Mouse (Mus musculus) heart, embryonic 10.5 days (tissue): ENCODE results near the gene Qtrt1. TPM values are rescaled to one million over a fixed set of nuclear protein-coding genes. Genes with fewer than 3 reads are reported as not detected.

Experiments
- DNase-seq: peaks from one replicate; pipeline ENCODE4 v3.0.0-alpha.2; 2017; ENCODE audit warnings: low spot score
- H3K27ac ChIP-seq: fragments of 300-500 bp; sonication (generic); 2 replicates; pipeline ENCODE4 v1.5.1; 2016; ENCODE audit warnings: mild to moderate bottlenecking
- H3K27me3 ChIP-seq: fragments of 300-500 bp; sonication (generic); 2 replicates; pipeline ENCODE4 v1.6.1; 2016; ENCODE audit warnings: mild to moderate bottlenecking; ENCODE audit not compliant: poor library complexity, insufficient read depth, severe bottlenecking
- H3K36me3 ChIP-seq: fragments of 300-500 bp; sonication (generic); 2 replicates; pipeline ENCODE4 v1.6.1; 2016; ENCODE audit warnings: mild to moderate bottlenecking, moderate library complexity
- H3K4me1 ChIP-seq: fragments of 300-500 bp; sonication (generic); 2 replicates; pipeline ENCODE4 v1.6.1; 2016; ENCODE audit warnings: mild to moderate bottlenecking
- H3K4me3 ChIP-seq: fragments of 300-500 bp; sonication (generic); 2 replicates; pipeline ENCODE4 v1.5.1; 2016; ENCODE audit warnings: mild to moderate bottlenecking, moderate library complexity
- H3K9me3 ChIP-seq: fragments of 300-500 bp; sonication (generic); 2 replicates; pipeline ENCODE4 v1.6.1; 2016; ENCODE audit warnings: mild to moderate bottlenecking, moderate library complexity
- WGBS: fragments of 180-500 bp; shearing (Covaris S2); methylation state at CpG from one replicate; pipeline ENCODE4 v1.1.7; 2016; 5-methylcytosine and 5-hydroxymethylcytosine counted together
- polyA plus RNA-seq: library from polyadenylated mRNA; unstranded; fragments of >200 nt; fragmentation: Nextera tagmentation; extraction: Ambion mirVana; gene quantifications from 2 replicates; pipeline ENCODE4 v1.2.1, GENCODE M21; 2016

Qtrt1 gene
- polyA plus RNA-seq, 1 experiment from 2014 or later = 51.3 TPM

DNA sequence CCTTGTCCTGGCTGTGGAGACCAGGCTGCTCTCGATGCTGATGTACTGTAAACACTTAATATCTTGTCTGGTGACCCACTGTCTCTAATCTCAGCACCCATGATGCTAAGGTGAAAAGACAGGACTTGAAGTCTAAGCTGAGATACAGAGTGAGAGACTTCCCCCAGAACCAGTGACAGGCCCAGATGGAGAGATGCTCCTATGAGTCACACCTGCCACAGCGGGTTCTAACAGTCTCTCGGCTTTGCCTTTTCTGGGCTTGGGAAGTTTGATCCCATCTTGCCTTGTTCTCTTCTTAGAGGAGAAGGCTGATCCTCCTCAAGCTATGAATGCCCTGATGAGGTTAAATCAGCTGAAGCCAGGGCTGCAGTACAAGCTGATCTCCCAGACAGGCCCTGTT lies 14.5 kb upstream of the Qtrt1 start:
- H3K36me3 ChIP-seq = peaks cover 98% of the 10 kb centered on the region
- no peak overlapping the region for H3K27ac ChIP-seq
- no peaks in the 10 kb centered on the region for H3K9me3 ChIP-seq
- no peaks in the 10 kb centered on the region for H3K27me3 ChIP-seq
- 87% methylated on average over 3 of the region's 3 CpGs for WGBS
- DNase-seq = no peak
- 0 out of 2 replicates have a peak, but pooled peaks cover under 1% of the 10 kb centered on the region for H3K4me1 ChIP-seq
- no peak overlapping the region for H3K4me3 ChIP-seq

DNA sequence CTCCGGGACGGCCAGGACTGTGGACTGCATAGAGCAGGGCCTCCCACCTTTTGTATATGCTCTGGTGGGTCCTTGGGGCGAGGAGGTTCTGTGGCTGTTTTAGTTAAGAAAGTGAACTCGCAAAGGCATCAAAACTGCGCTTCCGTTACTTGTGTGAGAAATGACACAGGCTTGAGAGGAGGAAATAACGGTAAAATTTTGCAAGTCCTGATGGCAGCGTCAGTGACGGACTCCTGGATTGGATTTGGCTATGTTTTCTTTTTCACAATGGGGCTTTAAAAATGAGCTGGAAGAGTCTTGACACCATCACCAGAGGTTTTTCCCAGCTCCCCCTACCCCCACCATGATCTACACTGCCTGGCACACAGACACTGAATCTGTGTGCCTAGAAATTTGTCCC lies 10.6 kb upstream of the Qtrt1 start:
- Histone ChIP-seq H3K36me3 (peaks cover 98% of the 10 kb centered on the region), H3K9me3 (no peaks in the 10 kb centered on the region), H3K27me3 (no peaks in the 10 kb centered on the region), H3K4me1 (peaks cover 10% of the 10 kb centered on the region), H3K4me3 (no peak overlapping the region), H3K27ac (no peak overlapping the region)
- 96% methylated on average over 9 of the region's 9 CpGs for WGBS
- DNase-seq = no peak

DNA sequence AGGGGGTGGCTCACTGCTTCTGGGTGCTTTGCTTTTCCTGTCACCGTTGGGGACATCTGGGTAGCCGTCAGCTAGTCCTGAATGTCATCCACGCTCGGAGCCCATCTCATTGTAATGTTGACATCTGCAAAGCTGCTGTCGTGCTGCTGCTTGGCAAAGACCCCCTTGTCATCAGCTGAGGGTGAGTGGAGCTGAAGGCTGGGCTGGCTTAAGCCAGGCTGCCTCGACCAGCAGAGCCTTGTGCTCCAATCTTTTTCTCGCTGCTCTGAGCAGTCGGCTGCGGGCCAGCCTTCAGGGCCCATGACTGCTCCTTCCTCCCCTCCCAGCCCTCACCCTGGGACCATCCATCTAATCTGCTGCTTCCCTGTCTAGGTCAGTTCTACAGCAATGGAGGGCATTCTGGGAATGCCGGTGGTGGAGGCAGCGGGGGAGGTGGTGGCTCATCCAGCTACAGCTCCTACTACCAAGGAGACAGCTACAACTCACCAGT lies 8.8 kb upstream of the Qtrt1 start:
- Histone ChIP-seq H3K4me1 (peaks cover 10% of the 10 kb centered on the region), H3K4me3 (no peak overlapping the region), H3K36me3 (peaks cover 94% of the 10 kb centered on the region), H3K27me3 (no peaks in the 10 kb centered on the region), H3K27ac (no peak overlapping the region), H3K9me3 (no peaks in the 10 kb centered on the region)
- WGBS = 68% methylated on average over 11 of the region's 11 CpGs
- no peak for DNase-seq

DNA sequence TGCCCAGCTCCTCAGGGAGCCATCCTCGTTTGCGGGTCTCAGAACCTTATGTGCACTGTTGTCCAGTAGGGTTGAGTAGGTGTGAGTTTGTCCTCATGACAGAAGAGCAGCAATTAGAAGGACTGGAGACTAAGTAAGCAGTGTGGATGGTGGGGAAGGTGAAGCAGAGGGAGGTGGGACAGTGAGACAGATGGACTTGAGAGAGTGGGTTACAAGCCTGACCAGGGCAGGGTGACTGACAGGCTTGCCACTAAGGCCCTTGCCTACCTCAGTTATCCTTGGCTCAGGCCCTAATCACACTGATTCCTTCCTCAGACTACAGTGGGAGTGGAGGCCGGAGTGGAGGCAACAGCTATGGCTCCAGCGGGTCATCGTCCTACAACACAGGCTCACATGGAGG lies 7.9 kb upstream of the Qtrt1 start:
- no peak for DNase-seq
- Histone ChIP-seq H3K4me3 (no peak overlapping the region), H3K27me3 (no peaks in the 10 kb centered on the region), H3K9me3 (no peaks in the 10 kb centered on the region), H3K27ac (no peak overlapping the region), H3K36me3 (peaks cover 86% of the 10 kb centered on the region), H3K4me1 (peaks cover 10% of the 10 kb centered on the region)
- WGBS = 95% methylated on average over 5 of the region's 5 CpGs

DNA sequence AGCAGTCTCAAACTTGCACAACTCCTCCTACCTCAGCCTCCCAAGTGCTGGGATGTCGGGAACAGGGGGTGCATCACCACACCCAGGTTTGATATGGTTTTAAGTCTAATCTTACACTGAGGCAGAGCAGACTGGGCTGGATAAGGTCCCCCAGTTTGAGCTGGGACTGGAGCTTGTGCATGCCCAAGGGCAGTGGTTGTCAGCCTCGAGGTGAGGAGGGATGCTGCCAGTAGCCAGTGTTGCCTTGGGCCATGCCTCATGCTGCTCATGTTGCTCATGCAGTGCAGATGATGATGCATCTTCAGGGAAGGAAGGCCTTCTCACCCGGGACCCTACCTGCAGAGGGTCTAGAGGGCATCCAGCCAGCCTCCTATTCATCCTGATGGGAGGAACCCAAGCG lies 6.1 kb upstream of the Qtrt1 start:
- 59% methylated on average over 4 of the region's 4 CpGs for WGBS
- peaks cover 10% of the 10 kb centered on the region for H3K4me1 ChIP-seq

DNA sequence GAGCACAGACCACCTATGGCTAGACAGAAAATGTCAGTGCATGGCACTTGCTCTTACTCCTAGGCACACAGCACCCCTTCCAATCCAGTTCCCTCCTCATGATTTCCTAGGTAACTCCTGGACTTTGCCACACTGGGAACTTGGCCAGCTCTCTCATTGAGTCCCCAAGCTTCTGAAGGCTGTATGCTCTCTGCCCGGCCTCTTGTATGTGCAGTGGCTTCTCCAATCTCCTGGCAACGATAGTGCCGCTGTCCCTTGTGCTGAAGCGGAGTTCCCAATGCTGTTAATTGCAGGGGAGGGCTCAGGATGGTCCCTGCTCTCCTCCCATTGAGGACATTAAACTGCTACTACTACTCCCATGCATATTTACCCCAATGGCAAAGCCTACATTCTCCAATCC lies 3.7 kb upstream of the Qtrt1 start:
- H3K9me3 ChIP-seq = no peaks in the 10 kb centered on the region
- no peak overlapping the region for H3K4me3 ChIP-seq
- no peak for DNase-seq
- peaks cover 45% of the 10 kb centered on the region for H3K36me3 ChIP-seq
- 18% methylated on average over 4 of the region's 4 CpGs for WGBS
- H3K27me3 ChIP-seq = no peaks in the 10 kb centered on the region
- no peak overlapping the region for H3K27ac ChIP-seq
- H3K4me1 ChIP-seq = peaks cover 13% of the 10 kb centered on the region

More for the DNA sequence above, 6.1 kb upstream of the Qtrt1 start:
- Histone ChIP-seq H3K4me3 (no peak overlapping the region), H3K27ac (no peak overlapping the region), H3K27me3 (no peaks in the 10 kb centered on the region), H3K36me3 (peaks cover 68% of the 10 kb centered on the region), H3K9me3 (no peaks in the 10 kb centered on the region)
- no peak for DNase-seq

DNA sequence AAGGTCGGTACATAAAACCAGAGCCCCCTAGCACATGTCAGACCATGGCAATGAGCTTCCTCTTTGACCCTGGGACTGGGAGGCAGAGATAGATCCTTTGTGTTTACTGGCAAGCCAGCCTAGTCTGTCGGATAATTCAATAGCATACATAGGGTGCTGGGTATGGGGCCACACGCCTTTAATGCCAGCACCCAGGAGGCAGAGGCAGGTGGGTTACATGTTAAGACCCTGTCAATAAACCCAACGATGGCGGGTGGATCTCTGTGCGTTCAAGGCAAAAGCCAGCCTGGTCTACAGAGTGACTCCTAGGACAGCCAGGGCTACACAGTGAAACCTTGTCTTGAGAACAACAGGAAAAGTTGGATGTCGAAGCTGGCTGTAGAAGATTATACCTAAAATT lies 3.0 kb upstream of the Qtrt1 start:
- WGBS = 72% methylated on average over 7 of the region's 7 CpGs
- no peaks in the 10 kb centered on the region for H3K9me3 ChIP-seq
- H3K4me3 ChIP-seq = no peak overlapping the region
- H3K36me3 ChIP-seq = peaks cover 38% of the 10 kb centered on the region
- no peak for DNase-seq
- H3K27me3 ChIP-seq = no peaks in the 10 kb centered on the region
- peaks cover 11% of the 10 kb centered on the region for H3K4me1 ChIP-seq
- no peak overlapping the region for H3K27ac ChIP-seq

DNA sequence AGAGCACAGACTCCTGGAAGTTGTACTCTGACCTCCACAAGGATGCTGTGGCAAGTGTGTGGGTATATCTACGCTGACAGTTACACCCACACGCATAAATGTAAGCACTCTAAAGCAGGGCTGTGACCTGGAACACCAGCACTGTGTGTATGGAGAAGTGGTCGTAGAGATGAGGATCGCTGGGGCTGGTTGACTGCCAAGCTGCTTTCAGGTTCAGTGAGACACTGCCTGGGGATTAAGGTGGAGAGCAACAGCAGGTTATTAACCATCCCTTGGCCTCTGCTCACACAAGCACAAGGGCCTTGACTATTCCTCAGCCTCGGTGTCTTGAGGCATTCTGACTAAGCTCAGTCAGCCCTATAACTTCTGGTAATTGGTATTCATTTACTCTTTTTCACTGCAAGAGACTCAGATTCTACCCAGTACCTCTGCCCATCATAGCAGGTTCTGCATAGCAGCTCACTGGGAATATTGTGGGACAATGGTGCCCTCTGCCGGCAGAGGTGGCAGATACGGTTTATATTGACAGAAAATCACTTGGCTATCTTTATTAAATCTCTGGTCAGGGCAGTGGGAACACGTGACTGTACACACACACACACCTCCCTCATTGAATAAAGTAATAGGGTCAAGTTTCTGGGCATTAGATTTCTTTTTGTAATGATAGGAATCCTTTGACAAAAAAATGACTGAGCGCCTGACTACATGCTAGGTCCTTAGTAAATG lies 1.9 kb upstream of the Qtrt1 start:
- H3K9me3 ChIP-seq = no peaks in the 10 kb centered on the region
- no peak overlapping the region for H3K4me3 ChIP-seq
- peaks cover 11% of the 10 kb centered on the region for H3K4me1 ChIP-seq
- peaks cover 34% of the 10 kb centered on the region for H3K36me3 ChIP-seq
- H3K27me3 ChIP-seq = no peaks in the 10 kb centered on the region
- 36% methylated on average over 9 of the region's 9 CpGs for WGBS
- DNase-seq = peak; percentile 88
- no peak overlapping the region for H3K27ac ChIP-seq

DNA sequence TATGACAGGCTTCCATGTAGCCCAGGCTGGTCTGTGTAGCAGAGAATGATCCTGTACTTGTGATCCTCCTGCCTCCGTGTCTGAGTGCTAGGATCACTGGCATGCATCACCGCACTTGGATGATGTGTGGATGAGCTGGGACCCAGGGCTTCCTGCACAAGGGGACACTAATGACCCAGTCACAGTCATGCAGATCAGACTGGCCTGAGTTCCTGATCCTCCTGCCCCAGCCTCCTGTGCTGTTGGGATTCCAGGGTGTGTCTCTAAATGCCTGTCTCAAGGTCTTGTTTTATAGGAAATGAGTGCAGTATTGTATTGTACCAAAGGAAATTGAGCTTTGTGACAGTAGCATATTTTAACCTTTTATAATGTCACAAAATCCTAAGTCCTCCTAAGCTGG lies 6.2 kb downstream of the Qtrt1 start:
- no peaks in the 10 kb centered on the region for H3K4me1 ChIP-seq
- H3K9me3 ChIP-seq = no peaks in the 10 kb centered on the region
- H3K36me3 ChIP-seq = peaks cover 73% of the 10 kb centered on the region
- H3K27me3 ChIP-seq = no peaks in the 10 kb centered on the region
- no peak overlapping the region for H3K4me3 ChIP-seq
- 98% methylated on average over 2 of the region's 2 CpGs for WGBS
- DNase-seq = no peak
- no peak overlapping the region for H3K27ac ChIP-seq

DNA sequence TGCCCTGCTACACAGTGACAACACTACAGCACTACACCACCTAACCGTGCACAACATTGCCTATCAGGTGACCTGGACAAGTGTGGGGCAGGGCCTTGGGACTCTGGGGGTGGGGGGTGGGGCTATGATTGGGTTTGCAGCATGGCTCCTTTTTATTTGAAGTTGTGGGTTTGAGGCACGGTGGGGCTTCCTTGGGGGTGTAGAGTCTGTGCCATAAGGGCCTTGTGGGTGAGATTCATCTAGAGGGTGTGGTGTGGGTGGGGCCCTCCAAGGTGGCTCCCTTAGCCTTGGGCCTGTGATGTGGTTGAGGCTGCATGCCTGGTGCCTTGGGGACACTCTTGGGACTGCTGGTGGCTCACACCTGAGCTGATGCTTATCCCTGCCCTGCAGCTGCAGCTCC lies 8.0 kb downstream of the Qtrt1 start:
- Histone ChIP-seq H3K36me3 (peaks cover 66% of the 10 kb centered on the region), H3K4me1 (peaks cover 3% of the 10 kb centered on the region; the same call in 1 of the 2 replicates)
- WGBS = 78% methylated on average over 2 of the region's 2 CpGs

DNA sequence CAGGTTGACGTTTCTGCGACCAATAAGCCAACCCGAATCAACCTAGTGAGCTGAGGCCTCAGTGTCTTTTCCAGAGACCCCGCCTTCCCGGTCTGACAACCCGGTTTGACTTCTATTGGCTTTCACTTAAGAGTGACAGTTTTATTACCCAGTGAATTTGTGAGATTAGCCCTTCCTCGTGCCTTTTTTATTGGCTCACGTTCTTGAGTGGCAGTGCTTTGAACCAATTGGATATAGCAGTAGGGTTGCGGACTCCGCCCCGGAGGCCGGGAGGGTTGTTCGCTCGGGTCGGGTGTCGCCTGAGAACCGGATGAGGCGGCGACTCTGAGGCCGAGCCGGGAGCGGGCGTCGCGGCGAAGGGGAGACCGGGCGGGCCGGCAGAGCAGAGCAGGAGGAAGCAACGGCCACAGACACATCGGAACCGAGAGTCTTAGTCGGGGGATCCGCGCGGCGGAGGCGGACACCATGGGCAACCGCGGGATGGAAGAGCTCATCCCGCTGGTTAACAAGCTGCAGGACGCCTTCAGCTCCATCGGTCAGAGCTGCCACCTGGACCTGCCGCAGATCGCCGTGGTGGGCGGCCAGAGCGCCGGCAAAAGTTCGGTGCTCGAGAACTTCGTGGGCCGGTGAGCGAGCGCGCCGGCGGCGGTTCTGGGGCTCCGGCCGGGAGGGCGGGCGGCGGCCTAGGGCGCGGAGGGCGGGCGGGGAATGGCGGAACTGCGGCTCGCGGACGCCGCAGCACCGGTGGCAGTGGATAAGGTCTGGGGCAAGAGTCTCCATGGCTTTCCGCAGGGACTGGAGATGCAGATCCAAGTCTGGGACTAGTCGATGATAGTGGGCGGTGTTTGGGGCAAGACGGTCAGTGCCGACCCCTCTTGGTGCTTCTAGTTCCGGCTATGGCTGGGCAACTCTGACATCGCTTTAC lies 13.3 kb downstream of the Qtrt1 start, which contains the start of gene Dnm2:
Dnm2 (plus strand) TSS at position 278 of the 925 bp plus-strand sequence.
- Histone ChIP-seq H3K27me3 (no peaks in the 10 kb centered on the region), H3K36me3 (peaks cover 25% of the 10 kb centered on the region), H3K27ac (peak within 1 kb of the TSS; percentile 85), H3K9me3 (no peaks in the 10 kb centered on the region), H3K4me3 (peak within 1 kb of the TSS; percentile 77), H3K4me1 (peaks cover 28% of the 10 kb centered on the region)
- WGBS = under 1% methylated on average over 82 of the region's 82 CpGs
- peak; percentile 98 for DNase-seq

More for the DNA sequence above, 8.0 kb downstream of the Qtrt1 start:
- Histone ChIP-seq H3K4me3 (no peak overlapping the region), H3K27ac (no peak overlapping the region), H3K9me3 (no peaks in the 10 kb centered on the region), H3K27me3 (no peaks in the 10 kb centered on the region)
- no peak for DNase-seq

DNA sequence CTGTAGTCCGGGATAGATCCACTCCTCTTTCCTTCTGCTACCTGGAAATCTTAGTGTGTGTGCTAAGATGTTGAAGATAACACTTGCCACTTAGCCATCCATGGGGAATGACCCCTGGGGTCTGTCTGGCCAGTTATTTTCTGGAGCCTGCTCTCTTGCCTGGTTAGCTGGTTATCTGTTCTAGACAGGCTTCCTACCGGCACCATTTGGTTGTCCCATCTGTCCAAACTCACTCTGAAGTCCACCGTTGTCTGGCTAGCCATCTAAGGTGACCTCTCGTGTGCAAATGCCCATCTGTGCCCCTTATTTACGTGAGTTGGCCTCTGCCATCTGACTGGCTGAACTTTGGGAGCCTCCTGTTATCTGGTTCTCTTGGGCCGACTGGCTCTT lies 13.9 kb downstream of the Qtrt1 start:
- peak overlapping the region; percentile 77 for H3K4me3 ChIP-seq
- WGBS = 3% methylated on average over 6 of the region's 6 CpGs
- H3K4me1 ChIP-seq = peaks cover 28% of the 10 kb centered on the region
- DNase-seq = no peak
- peak overlapping the region; percentile 85 for H3K27ac ChIP-seq
- H3K36me3 ChIP-seq = peaks cover 18% of the 10 kb centered on the region
- no peaks in the 10 kb centered on the region for H3K9me3 ChIP-seq
- no peaks in the 10 kb centered on the region for H3K27me3 ChIP-seq

DNA sequence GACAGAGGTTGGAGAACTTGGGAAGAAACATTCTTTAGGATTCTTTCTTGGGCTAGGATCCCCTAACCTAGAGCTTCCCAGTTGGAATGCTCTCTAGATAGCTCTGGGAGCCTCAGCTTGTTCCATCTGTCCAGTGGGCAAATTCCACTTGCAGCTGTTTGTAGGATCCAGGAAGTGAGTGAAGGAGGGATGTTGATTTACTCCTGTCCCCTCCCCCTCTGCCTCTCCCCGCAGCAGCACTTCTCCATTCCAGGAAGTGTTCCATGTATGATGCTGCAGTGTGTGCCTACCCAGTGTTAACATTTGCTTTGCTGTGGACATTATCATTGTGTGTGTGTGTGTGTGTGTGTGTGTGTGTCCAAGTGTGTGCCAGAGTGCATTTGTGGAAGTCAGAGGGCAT lies 14.4 kb downstream of the Qtrt1 start:
- H3K4me3 ChIP-seq = peak overlapping the region; percentile 77
- no peaks in the 10 kb centered on the region for H3K27me3 ChIP-seq
- WGBS = 17% methylated on average over 1 of the region's 1 CpGs
- no peak for DNase-seq
- peak overlapping the region; percentile 85; the same call in 1 of the 2 replicates for H3K27ac ChIP-seq
- H3K9me3 ChIP-seq = no peaks in the 10 kb centered on the region
- peaks cover 33% of the 10 kb centered on the region for H3K4me1 ChIP-seq
- peaks cover 14% of the 10 kb centered on the region for H3K36me3 ChIP-seq
